Mouse (Mus musculus) intestine, postnatal 0 days (tissue): ENCODE measurements around the gene Gtf2h2. TPM values are rescaled to one million over a fixed set of nuclear protein-coding genes. Genes with fewer than 3 reads are reported as not detected.
A peak's percentile ranks its signal among the peaks of the same experiment; 100 is the strongest.

Experiments
- ATAC-seq: fragments of 200-750 bp; cut with Nextera tagmentation; 2 replicates; pipeline ENCODE4 v1.8.0; 2017; ENCODE audit warnings: mild to moderate bottlenecking, moderate TSS enrichment, moderate library complexity
- H3K27ac ChIP-seq: fragments of 300-500 bp; sonication (generic); 2 replicates; pipeline ENCODE4 v1.5.1; 2014; ENCODE audit warnings: mild to moderate bottlenecking, low read depth, low read length, moderate library complexity
- H3K27me3 ChIP-seq: fragments of 300-500 bp; sonication (generic); replicated peaks from 2 replicates; pipeline ENCODE4 v1.6.1; 2014; ENCODE audit warnings: low read length, mixed read lengths; ENCODE audit not compliant: control insufficient read depth, insufficient read depth
- H3K36me3 ChIP-seq: fragments of 300-500 bp; sonication (generic); 2 replicates; pipeline ENCODE4 v1.6.1; 2014; ENCODE audit warnings: mild to moderate bottlenecking, moderate library complexity; ENCODE audit not compliant: control insufficient read depth, insufficient read depth
- H3K4me1 ChIP-seq: fragments of 300-500 bp; sonication (generic); replicated peaks from 2 replicates; pipeline ENCODE4 v1.6.1; 2014; ENCODE audit warnings: antibody characterized with exemption, low read length, mixed read lengths; ENCODE audit not compliant: control insufficient read depth, insufficient read depth
- H3K4me2 ChIP-seq: fragments of 300-500 bp; sonication (generic); replicated peaks from 2 replicates; pipeline ENCODE4 v1.6.1; 2014; ENCODE audit warnings: low read depth, mild to moderate bottlenecking, moderate library complexity
- H3K4me3 ChIP-seq: fragments of 300-500 bp; sonication (generic); 2 replicates; pipeline ENCODE4 v1.5.1; 2014; ENCODE audit warnings: low read depth, low read length
- H3K9ac ChIP-seq: fragments of 300-500 bp; sonication (generic); 2 replicates; pipeline ENCODE4 v1.6.1; 2014; ENCODE audit warnings: mild to moderate bottlenecking, low read depth, low read length
- H3K9me3 ChIP-seq: fragments of 300-500 bp; sonication (generic); 2 replicates; pipeline ENCODE4 v1.6.1; 2016; ENCODE audit warnings: mixed run types; ENCODE audit not compliant: control insufficient read depth
- CTCF ChIP-seq: sonication (generic); IDR thresholded peaks from 2 replicates; pipeline ENCODE4 v1.5.1; 2016; ENCODE audit warnings: low read depth, mild to moderate bottlenecking, control low read depth, antibody characterized with exemption, moderate library complexity
- WGBS: fragments of 180-500 bp; shearing (Covaris S2); extraction: QIAGEN DNeasy Blood & Tissue Kit; methylation state at CpG from one replicate; pipeline ENCODE4 v1.1.7; 2014; 5-methylcytosine and 5-hydroxymethylcytosine counted together
- polyA plus RNA-seq: library from polyadenylated mRNA; unstranded; fragments of >200 nt; fragmentation: Nextera tagmentation; extraction: Ambion mirVana; gene quantifications from 2 replicates; pipeline ENCODE4 v1.2.1, GENCODE M21; 2015

Gtf2h2 gene
- 33.4 and 37.5 TPM in 2 replicates for polyA plus RNA-seq

DNA sequence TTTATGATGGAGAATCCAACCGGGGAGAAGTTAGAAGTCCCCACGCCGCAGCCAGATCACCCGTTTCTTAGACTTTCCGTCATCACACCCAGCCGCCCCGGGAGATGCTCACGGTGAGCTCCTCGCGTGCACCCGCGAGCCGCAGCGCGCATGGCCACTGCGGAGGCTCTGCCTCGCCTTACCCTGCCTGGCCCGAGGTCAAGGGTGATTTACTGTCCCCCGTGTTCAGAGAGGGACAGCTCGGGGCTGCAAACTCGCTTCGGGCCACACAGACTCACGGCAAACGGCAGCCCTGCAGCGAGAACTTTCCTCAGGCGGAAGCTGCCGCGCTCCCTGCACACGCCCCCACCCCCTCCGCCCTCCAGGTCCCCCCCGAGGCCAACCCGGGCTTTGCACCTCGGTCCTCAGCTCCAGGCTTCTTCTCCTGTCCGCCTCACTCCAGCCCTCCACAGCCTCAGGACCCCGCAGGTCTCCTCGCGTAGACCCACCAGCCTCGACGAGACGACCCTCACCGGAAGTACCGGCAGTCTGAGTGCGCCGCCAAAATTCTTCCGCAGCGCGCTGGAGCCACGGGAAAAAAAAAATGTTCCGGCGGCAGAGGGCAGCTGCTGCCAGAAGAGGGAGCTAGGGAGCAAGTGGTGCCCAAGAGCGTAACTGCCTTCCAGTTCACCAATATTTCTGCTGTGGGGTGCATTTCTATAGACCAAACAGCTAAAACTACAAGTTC, at the start of gene Gtf2h2:
Gene Gtf2h2, minus strand, starts transcription at position 519 of the 727 bp plus-strand sequence.
- WGBS = under 1% methylated on average over 49 of the region's 51 CpGs
- ATAC-seq = peak; percentile 59

DNA sequence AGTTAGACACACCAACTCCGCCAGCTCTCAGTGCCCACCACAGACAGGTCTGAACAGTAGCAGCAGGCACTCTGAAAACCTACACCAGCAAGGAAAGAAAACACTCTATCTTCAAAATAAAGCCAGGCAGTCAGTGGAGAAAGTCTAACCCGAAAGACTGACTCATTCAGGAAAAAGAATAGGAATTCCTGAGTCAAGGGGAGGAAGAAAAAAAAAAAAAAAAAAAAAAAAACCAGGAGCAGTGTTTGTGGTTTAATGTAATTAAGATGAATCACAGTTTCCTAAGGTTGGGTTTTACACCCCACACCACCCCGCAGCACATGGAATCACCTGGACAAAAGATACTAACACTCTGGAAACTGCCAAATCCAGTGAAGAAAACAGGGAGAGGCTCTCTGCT, 43.8 kb upstream of the Gtf2h2 start:
- Histone ChIP-seq H3K9ac (no peak overlapping the region), H3K4me3 (no peak overlapping the region), H3K27ac (no peak overlapping the region; the same call in 1 of the 2 replicates), H3K4me1 (peaks cover 6% of the 10 kb centered on the region; the same call in 1 of the 2 replicates), H3K36me3 (peaks cover 6% of the 10 kb centered on the region; the same call in 1 of the 2 replicates), H3K4me2 (no peak overlapping the region), H3K27me3 (no peaks in the 10 kb centered on the region), H3K9me3 (no peaks in the 10 kb centered on the region)
- TF ChIP-seq CTCF = no peak
- no peak for ATAC-seq
- 53% methylated on average over 3 of the region's 3 CpGs for WGBS

More for the DNA sequence above, at the start of gene Gtf2h2:
- peak within 1 kb of the TSS; percentile 72 for H3K4me2 ChIP-seq
- H3K27ac ChIP-seq = peak within 1 kb of the TSS; percentile 61
- peak within 1 kb of the TSS; percentile 63 for H3K4me3 ChIP-seq
- H3K4me1 ChIP-seq = no peaks in the 10 kb centered on the region; the same call in 1 of the 2 replicates
- peak within 1 kb of the TSS; percentile 60 for H3K9ac ChIP-seq
- TF ChIP-seq CTCF = peak; percentile 99
- no peaks in the 10 kb centered on the region for H3K9me3 ChIP-seq
- peaks cover 13% of the 10 kb centered on the region for H3K36me3 ChIP-seq
- no peaks in the 10 kb centered on the region for H3K27me3 ChIP-seq

- Histone ChIP-seq H3K9ac (no peak overlapping the region), H3K36me3 (no peaks in the 10 kb centered on the region), H3K4me2 (peak overlapping the region; percentile 13), H3K27me3 (no peaks in the 10 kb centered on the region), H3K4me1 (peaks cover 6% of the 10 kb centered on the region; the same call in 1 of the 2 replicates), H3K9me3 (no peaks in the 10 kb centered on the region), H3K4me3 (no peak overlapping the region), H3K27ac (peak overlapping the region; percentile 78)
- WGBS = 22% methylated on average over 6 of the region's 6 CpGs
- peak; percentile 89 for ATAC-seq
- no peak for TF ChIP-seq CTCF
Measured at GRCm38 (mm10) chr13:100532788-100533365, 40.5 kb upstream of the Gtf2h2 start.

DNA sequence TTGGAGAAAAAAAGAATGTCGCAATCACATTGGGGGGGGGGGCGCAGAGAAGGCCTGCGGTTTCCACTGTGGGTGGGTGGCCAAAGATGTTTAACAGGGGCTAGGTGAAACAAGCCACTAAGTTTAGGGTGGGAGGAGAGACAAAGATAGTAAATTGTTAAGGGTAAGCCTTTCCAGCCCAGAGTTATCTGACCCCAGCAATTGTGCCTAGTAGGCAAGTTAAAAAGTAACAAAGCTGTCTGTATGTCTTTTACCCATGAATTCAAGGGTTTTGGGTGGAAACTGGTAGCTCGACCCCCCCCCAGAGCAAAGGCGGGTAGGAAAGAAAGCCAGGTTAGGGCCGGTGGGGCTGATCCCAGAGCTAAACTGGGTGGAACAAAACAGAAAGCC, 34.3 kb upstream of the Gtf2h2 start:
- H3K9ac ChIP-seq = 0 out of 2 replicates have a peak overlapping the region, but pooled peaks have one; percentile 3
- no peaks in the 10 kb centered on the region for H3K9me3 ChIP-seq
- ATAC-seq = no peak
- H3K27ac ChIP-seq = peak overlapping the region; percentile 15; the same call in 1 of the 2 replicates
- no peak for TF ChIP-seq CTCF
- 32% methylated on average over 6 of the region's 6 CpGs for WGBS
- H3K4me2 ChIP-seq = peak overlapping the region; percentile 32; the same call in 1 of the 2 replicates
- H3K36me3 ChIP-seq = no peaks in the 10 kb centered on the region
- H3K4me1 ChIP-seq = peaks cover 7% of the 10 kb centered on the region; the same call in 1 of the 2 replicates
- H3K27me3 ChIP-seq = no peaks in the 10 kb centered on the region
- no peak overlapping the region for H3K4me3 ChIP-seq

DNA sequence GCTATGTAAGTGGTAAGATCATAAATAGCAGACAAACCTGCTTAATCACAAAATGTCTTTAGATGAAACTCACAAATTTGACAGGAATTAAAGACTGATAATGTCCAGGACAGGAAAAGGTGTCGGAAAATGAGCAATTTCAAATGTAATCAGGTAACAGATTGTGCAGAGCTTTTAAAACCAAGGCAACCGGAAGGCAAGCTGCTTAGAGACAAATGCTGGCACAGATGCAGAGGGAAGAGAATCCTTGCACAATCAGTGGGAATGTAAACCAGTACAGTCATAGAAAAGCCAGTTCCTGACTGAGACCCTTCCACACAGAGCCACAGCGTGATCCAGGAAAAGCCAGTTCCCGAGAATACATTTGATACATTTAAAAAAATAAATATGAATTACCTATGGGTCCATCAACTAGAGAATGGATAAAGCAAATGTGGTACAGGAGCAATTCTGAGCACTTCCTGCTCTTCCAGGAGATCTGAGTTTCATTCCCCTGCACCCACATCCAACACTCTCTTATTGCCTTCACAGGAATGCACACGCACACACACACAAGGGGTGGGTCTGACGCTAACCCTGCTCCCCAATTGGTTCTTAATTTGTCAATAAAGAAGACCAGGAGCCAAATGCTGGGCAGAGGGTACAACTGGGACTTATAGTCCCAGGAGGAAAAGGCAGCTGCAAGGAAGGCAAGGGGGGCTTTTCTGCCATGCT, 33.7 kb upstream of the Gtf2h2 start:
- Histone ChIP-seq H3K27ac (peak overlapping the region; percentile 15; the same call in 1 of the 2 replicates), H3K36me3 (no peaks in the 10 kb centered on the region), H3K9me3 (no peaks in the 10 kb centered on the region), H3K27me3 (no peaks in the 10 kb centered on the region), H3K9ac (0 out of 2 replicates have a peak overlapping the region, but pooled peaks have one; percentile 3), H3K4me1 (peaks cover 7% of the 10 kb centered on the region; the same call in 1 of the 2 replicates), H3K4me2 (no peak overlapping the region), H3K4me3 (no peak overlapping the region)
- ATAC-seq = no peak
- no peak for TF ChIP-seq CTCF
- WGBS = 53% methylated on average over 6 of the region's 6 CpGs

GRCm38 (mm10) chr13:100524896-100525295, 32.5 kb upstream of the Gtf2h2 start:
- H3K36me3 ChIP-seq = no peaks in the 10 kb centered on the region
- H3K4me2 ChIP-seq = no peak overlapping the region

More at GRCm38 (mm10) chr13:100524896-100525295, 32.5 kb upstream of the Gtf2h2 start:
- no peak for TF ChIP-seq CTCF
- H3K4me3 ChIP-seq = no peak overlapping the region
- no peak overlapping the region for H3K27ac ChIP-seq
- no peak for ATAC-seq
- H3K9ac ChIP-seq = no peak overlapping the region
- 80% methylated on average over 6 of the region's 6 CpGs for WGBS
- H3K27me3 ChIP-seq = no peaks in the 10 kb centered on the region
- H3K9me3 ChIP-seq = no peaks in the 10 kb centered on the region
- peaks cover 7% of the 10 kb centered on the region; the same call in 1 of the 2 replicates for H3K4me1 ChIP-seq
